Mouse (Mus musculus) frontal cortex, postnatal 25 days (tissue): ENCODE data around the gene Tln2.

Source experiments
- DNase-seq, 2 experiments: peaks; one replicate each; pipeline ENCODE4 v3.0.0; 2022; ENCODE audit warnings: low spot score in 2 of 2

The Tln2 gene

GRCm38 (mm10) chr9:67559603-67560002 is at the start of gene Tln2:
TSS of gene Tln2 (minus strand) at chr9:67559703.
- DNase-seq: no peak

- no peak for DNase-seq
Measured at GRCm38 (mm10) chr9:67609226-67609625, 49.7 kb upstream of the Tln2 start.

GRCm38 (mm10) chr9:67607786-67608366 is 48.4 kb upstream of the Tln2 start:
- no peak for DNase-seq

GRCm38 (mm10) chr9:67607268-67607667 is 47.8 kb upstream of the Tln2 start:
- no peak for DNase-seq

GRCm38 (mm10) chr9:67605867-67606435 is 46.4 kb upstream of the Tln2 start:
- DNase-seq: no peak

- DNase-seq: no peak
Measured at GRCm38 (mm10) chr9:67604940-67605339, 45.4 kb upstream of the Tln2 start.

GRCm38 (mm10) chr9:67602347-67602746 is 42.8 kb upstream of the Tln2 start:
- DNase-seq: no peak

- no peak for DNase-seq
Measured at GRCm38 (mm10) chr9:67595221-67595620, 35.7 kb upstream of the Tln2 start.

GRCm38 (mm10) chr9:67593469-67594141 is 34.1 kb upstream of the Tln2 start:
- DNase-seq: no peak

- DNase-seq: no peak
Measured at GRCm38 (mm10) chr9:67592726-67593125, 33.2 kb upstream of the Tln2 start.

- DNase-seq: no peak
Measured at GRCm38 (mm10) chr9:67587111-67587510, 27.6 kb upstream of the Tln2 start.

GRCm38 (mm10) chr9:67586489-67586888 is 27.0 kb upstream of the Tln2 start:
- no peak for DNase-seq

GRCm38 (mm10) chr9:67584871-67585270 is 25.4 kb upstream of the Tln2 start:
- no peak for DNase-seq

- peak in 1 of 2 experiments; percentile 4 for DNase-seq
Measured at GRCm38 (mm10) chr9:67581581-67582280, 22.2 kb upstream of the Tln2 start.

GRCm38 (mm10) chr9:67579541-67579940 is 20.0 kb upstream of the Tln2 start:
- DNase-seq: no peak

GRCm38 (mm10) chr9:67574721-67575248 is 15.3 kb upstream of the Tln2 start:
- DNase-seq: no peak

- DNase-seq: no peak
Measured at GRCm38 (mm10) chr9:67573683-67573979, 14.1 kb upstream of the Tln2 start.

- DNase-seq: no peak
Measured at GRCm38 (mm10) chr9:67572790-67573682, 13.5 kb upstream of the Tln2 start.

GRCm38 (mm10) chr9:67565801-67566258 is 6.3 kb upstream of the Tln2 start:
- DNase-seq: no peak

GRCm38 (mm10) chr9:67549811-67550501 is 9.5 kb downstream of the Tln2 start:
- DNase-seq: no peak

GRCm38 (mm10) chr9:67549332-67549731 is 10.2 kb downstream of the Tln2 start:
- DNase-seq: no peak
